Mouse (Mus musculus): ENCODE data around the gene Nkd1. TPM values are rescaled to one million over a fixed set of nuclear protein-coding genes. Genes with fewer than 3 reads are reported as not detected.
A peak's percentile ranks its signal among the peaks of the same experiment; 100 is the strongest.

Nkd1 gene
- polyA plus RNA-seq, 1 experiment from 2014 or later, result 4.3 TPM

GRCm38 (mm10) chr8:88604065-88605038, 83.2 kb downstream of the Nkd1 start:
- no peaks in the 10 kb centered on the region for H3K4me1 ChIP-seq
- ATAC-seq, result no peak
- no peak overlapping the region for H3K9ac ChIP-seq
- no peak overlapping the region for H3K27ac ChIP-seq
- H3K27me3 ChIP-seq (replicated peaks), result peaks cover 19% of the 10 kb centered on the region; the same call in 1 of the 2 replicates
- H3K9me3 ChIP-seq (replicated peaks), result no peaks in the 10 kb centered on the region
- WGBS (ENCODE audit: insufficient replicate concordance), result 14% methylated on average over 20 of the region's 20 CpGs
- no peaks in the 10 kb centered on the region for H3K36me3 ChIP-seq
- peak overlapping the region; percentile 27; the same call in 1 of the 2 replicates for H3K4me2 ChIP-seq
- no peak overlapping the region for H3K4me3 ChIP-seq

GRCm38 (mm10) chr8:88605361-88606040, 84.3 kb downstream of the Nkd1 start:
- H3K27me3 ChIP-seq (replicated peaks), result peaks cover 19% of the 10 kb centered on the region; the same call in 1 of the 2 replicates
- 48% methylated on average over 13 of the region's 13 CpGs for WGBS (ENCODE audit: insufficient replicate concordance)
- no peak for ATAC-seq

GRCm38 (mm10) chr8:88609036-88609435, 87.9 kb downstream of the Nkd1 start:
- 66% methylated on average over 8 of the region's 8 CpGs for WGBS (ENCODE audit: insufficient replicate concordance)
- ATAC-seq, result no peak

More at GRCm38 (mm10) chr8:88605361-88606040, 84.3 kb downstream of the Nkd1 start:
- Histone ChIP-seq H3K4me3 (no peak overlapping the region), H3K36me3 (no peaks in the 10 kb centered on the region), H3K4me1 (no peaks in the 10 kb centered on the region), H3K9ac (no peak overlapping the region), H3K4me2 (no peak overlapping the region), H3K9me3 (replicated peaks) (no peaks in the 10 kb centered on the region), H3K27ac (no peak overlapping the region)

GRCm38 (mm10) chr8:88610271-88610670, 89.1 kb downstream of the Nkd1 start:
- no peaks in the 10 kb centered on the region for H3K36me3 ChIP-seq
- ATAC-seq, result no peak

More at GRCm38 (mm10) chr8:88609036-88609435, 87.9 kb downstream of the Nkd1 start:
- no peak overlapping the region for H3K9ac ChIP-seq
- no peak overlapping the region for H3K4me3 ChIP-seq
- H3K27ac ChIP-seq, result no peak overlapping the region
- H3K27me3 ChIP-seq (replicated peaks), result peaks cover 10% of the 10 kb centered on the region; the same call in 1 of the 2 replicates
- H3K4me1 ChIP-seq, result no peaks in the 10 kb centered on the region
- no peaks in the 10 kb centered on the region for H3K36me3 ChIP-seq
- no peaks in the 10 kb centered on the region for H3K9me3 ChIP-seq (replicated peaks)
- H3K4me2 ChIP-seq, result no peak overlapping the region

GRCm38 (mm10) chr8:88614981-88615380, 93.8 kb downstream of the Nkd1 start:
- Histone ChIP-seq H3K9ac (no peak overlapping the region), H3K9me3 (replicated peaks) (no peaks in the 10 kb centered on the region), H3K4me3 (no peak overlapping the region), H3K4me1 (no peaks in the 10 kb centered on the region), H3K36me3 (no peaks in the 10 kb centered on the region), H3K27ac (no peak overlapping the region), H3K4me2 (no peak overlapping the region), H3K27me3 (replicated peaks) (peaks cover 27% of the 10 kb centered on the region)
- no peak for ATAC-seq
- 56% methylated on average over 5 of the region's 5 CpGs for WGBS (ENCODE audit: insufficient replicate concordance)

More at GRCm38 (mm10) chr8:88610271-88610670, 89.1 kb downstream of the Nkd1 start:
- Histone ChIP-seq H3K27ac (no peak overlapping the region), H3K4me3 (no peak overlapping the region), H3K9me3 (replicated peaks) (no peaks in the 10 kb centered on the region), H3K4me2 (no peak overlapping the region), H3K4me1 (no peaks in the 10 kb centered on the region), H3K9ac (no peak overlapping the region), H3K27me3 (replicated peaks) (peaks cover 9% of the 10 kb centered on the region)
- WGBS (ENCODE audit: insufficient replicate concordance), result 60% methylated on average over 6 of the region's 6 CpGs

- peaks cover 29% of the 10 kb centered on the region for H3K27me3 ChIP-seq (replicated peaks)
- no peaks in the 10 kb centered on the region for H3K4me1 ChIP-seq
- WGBS (ENCODE audit: insufficient replicate concordance), result 19% methylated on average over 5 of the region's 5 CpGs
- no peak overlapping the region for H3K9ac ChIP-seq
- no peaks in the 10 kb centered on the region for H3K36me3 ChIP-seq
- no peak for ATAC-seq
- no peak overlapping the region for H3K4me3 ChIP-seq
- no peak overlapping the region for H3K27ac ChIP-seq
- H3K9me3 ChIP-seq (replicated peaks), result no peaks in the 10 kb centered on the region
- no peak overlapping the region for H3K4me2 ChIP-seq
Observed at GRCm38 (mm10) chr8:88618612-88619011, 97.5 kb downstream of the Nkd1 start.

GRCm38 (mm10) chr8:88619513-88619912, 98.4 kb downstream of the Nkd1 start:
- H3K36me3 ChIP-seq, result no peaks in the 10 kb centered on the region
- peaks cover 33% of the 10 kb centered on the region for H3K27me3 ChIP-seq (replicated peaks)
- ATAC-seq, result no peak
- 33% methylated on average over 3 of the region's 3 CpGs for WGBS (ENCODE audit: insufficient replicate concordance)
- H3K27ac ChIP-seq, result no peak overlapping the region
- no peak overlapping the region for H3K4me3 ChIP-seq
- H3K4me2 ChIP-seq, result no peak overlapping the region
- no peaks in the 10 kb centered on the region for H3K4me1 ChIP-seq
- H3K9ac ChIP-seq, result no peak overlapping the region
- H3K9me3 ChIP-seq (replicated peaks), result no peaks in the 10 kb centered on the region

- Histone ChIP-seq H3K9me3 (replicated peaks) (no peaks in the 10 kb centered on the region), H3K4me3 (no peak overlapping the region), H3K9ac (no peak overlapping the region), H3K27ac (no peak overlapping the region), H3K4me1 (no peaks in the 10 kb centered on the region), H3K4me2 (no peak overlapping the region), H3K36me3 (no peaks in the 10 kb centered on the region), H3K27me3 (replicated peaks) (peaks cover 35% of the 10 kb centered on the region)
- ATAC-seq, result no peak
- WGBS (ENCODE audit: insufficient replicate concordance), result 61% methylated on average over 5 of the region's 5 CpGs
Observed at GRCm38 (mm10) chr8:88620931-88621330, 99.8 kb downstream of the Nkd1 start.

- WGBS (ENCODE audit: insufficient replicate concordance), result 2% methylated on average over 8 of the region's 8 CpGs
- ATAC-seq, result no peak
- Histone ChIP-seq H3K36me3 (no peaks in the 10 kb centered on the region), H3K4me1 (no peaks in the 10 kb centered on the region), H3K27ac (no peak overlapping the region), H3K9ac (no peak overlapping the region), H3K9me3 (replicated peaks) (no peaks in the 10 kb centered on the region), H3K27me3 (replicated peaks) (peaks cover 37% of the 10 kb centered on the region), H3K4me2 (no peak overlapping the region), H3K4me3 (no peak overlapping the region)
Observed at GRCm38 (mm10) chr8:88621408-88621807, 100.3 kb downstream of the Nkd1 start.

- WGBS (ENCODE audit: insufficient replicate concordance), result 55% methylated on average over 3 of the region's 3 CpGs
- Histone ChIP-seq H3K4me2 (no peak overlapping the region), H3K9me3 (replicated peaks) (no peaks in the 10 kb centered on the region), H3K4me3 (no peak overlapping the region), H3K27me3 (replicated peaks) (peaks cover 51% of the 10 kb centered on the region), H3K27ac (no peak overlapping the region), H3K9ac (no peak overlapping the region), H3K4me1 (no peaks in the 10 kb centered on the region), H3K36me3 (no peaks in the 10 kb centered on the region)
- no peak for ATAC-seq
Observed at GRCm38 (mm10) chr8:88623351-88623750, 102.2 kb downstream of the Nkd1 start.

GRCm38 (mm10) chr8:88624276-88624675, 103.1 kb downstream of the Nkd1 start:
- Histone ChIP-seq H3K4me1 (no peaks in the 10 kb centered on the region), H3K27me3 (replicated peaks) (peaks cover 52% of the 10 kb centered on the region), H3K9ac (no peak overlapping the region), H3K4me2 (no peak overlapping the region), H3K27ac (no peak overlapping the region), H3K9me3 (replicated peaks) (no peaks in the 10 kb centered on the region), H3K36me3 (no peaks in the 10 kb centered on the region), H3K4me3 (no peak overlapping the region)
- ATAC-seq, result no peak
- WGBS (ENCODE audit: insufficient replicate concordance), result 59% methylated on average over 3 of the region's 3 CpGs

GRCm38 (mm10) chr8:88626433-88626832, 105.3 kb downstream of the Nkd1 start:
- 14% methylated on average over 3 of the region's 3 CpGs for WGBS (ENCODE audit: insufficient replicate concordance)
- no peaks in the 10 kb centered on the region for H3K9me3 ChIP-seq (replicated peaks)
- H3K27me3 ChIP-seq (replicated peaks), result peaks cover 56% of the 10 kb centered on the region
- H3K4me3 ChIP-seq, result no peak overlapping the region
- H3K4me1 ChIP-seq, result no peaks in the 10 kb centered on the region
- no peak overlapping the region for H3K4me2 ChIP-seq
- no peaks in the 10 kb centered on the region for H3K36me3 ChIP-seq
- H3K9ac ChIP-seq, result no peak overlapping the region
- no peak for ATAC-seq
- no peak overlapping the region for H3K27ac ChIP-seq

Measured in liver, embryonic 12.5 days (tissue).